Mouse (Mus musculus): ENCODE measurements around the gene Polh.

DNA sequence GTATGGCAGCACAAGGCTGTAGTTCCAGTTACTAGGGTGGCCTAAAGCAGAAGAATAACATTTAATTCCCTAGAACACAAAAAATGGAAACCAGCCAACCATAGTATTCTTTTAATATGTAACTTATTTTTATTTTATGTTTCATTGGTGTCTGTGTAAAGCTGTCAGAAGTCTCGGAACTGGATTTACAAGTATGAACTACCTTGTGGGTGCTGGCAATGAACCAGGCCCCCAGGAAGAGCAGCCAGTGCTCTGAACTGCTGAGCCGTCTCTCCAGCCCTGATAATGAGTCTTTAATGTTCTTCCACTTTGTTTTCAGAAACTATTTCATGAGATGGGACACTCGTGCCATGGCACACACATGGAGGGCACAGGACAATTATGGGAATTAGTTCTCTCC lies 8.1 kb upstream of the Polh start:
- no peak for TF ChIP-seq CTCF (IDR thresholded peaks at IDR 0.05; ENCODE audit: extremely low read depth, insufficient read depth, insufficient read length, insufficient replicate concordance)
- TF ChIP-seq POLR2A (IDR thresholded peaks at IDR 0.05; ENCODE audit: low read depth, low read length) = no peak

Data from spleen, adult 2 months (tissue).